Comparison of ENCODE assay signal across 8 mouse cellular contexts in genomic region chr4:83261998-83262397, GRCm38 (mm10).
A peak's percentile ranks its signal among the peaks of the same experiment; 100 is the strongest.
DNase-seq lines count a peak whose midpoint lies in the region; ATAC-seq and TF ChIP-seq lines count a peak whose summit lies in the region.

No protein-coding gene starts in this region.

- TF ChIP-seq CTCF in brain, embryonic 14.5 days (IDR thresholded peaks at IDR 0.05; ENCODE audit: borderline replicate concordance, extremely low read depth, insufficient read depth, insufficient read length), result peak; percentile 68; the same call in 1 of the 2 replicates

- DNase-seq in adrenal gland, postnatal 14 days, result peak; percentile 58
- DNase-seq in adrenal gland, postnatal 4 days (ENCODE audit: low spot score in 2 of 2), result no peak
- DNase-seq in kidney, adult 18-20 months, result peak; percentile 40
- no peak for DNase-seq in kidney, adult 11 months
- peak; percentile 76 for DNase-seq in 3T3-L1 (ENCODE audit: low read depth, low spot score)
- DNase-seq in brain, embryonic 14.5 days (ENCODE audit: low read depth), result peak; percentile 54
- DNase-seq in thymus, postnatal 0 days (ENCODE audit: low spot score), result peak; percentile 58

- TF ChIP-seq POLR2A in brain, embryonic 14.5 days (IDR thresholded peaks at IDR 0.05; ENCODE audit: borderline replicate concordance, extremely low read depth, insufficient read depth, insufficient read length, poor library complexity, severe bottlenecking), result no peak

- ATAC-seq in inflammation-experienced regulatory T-cells, adult 6 months, result peak; percentile 32

Comparison
In these comparisons a context has a peak if more than half of its experiments do, and no peak if none do; other contexts are left out.
1. DNase-seq: peak in adrenal gland, postnatal 14 days (single experiment), kidney, adult 18-20 months (single experiment), 3T3-L1 (single experiment), brain, embryonic 14.5 days (single experiment) and thymus, postnatal 0 days (single experiment); none in adrenal gland, postnatal 4 days (0 of 2) and kidney, adult 11 months (single experiment).